In the genomic region with DNA sequence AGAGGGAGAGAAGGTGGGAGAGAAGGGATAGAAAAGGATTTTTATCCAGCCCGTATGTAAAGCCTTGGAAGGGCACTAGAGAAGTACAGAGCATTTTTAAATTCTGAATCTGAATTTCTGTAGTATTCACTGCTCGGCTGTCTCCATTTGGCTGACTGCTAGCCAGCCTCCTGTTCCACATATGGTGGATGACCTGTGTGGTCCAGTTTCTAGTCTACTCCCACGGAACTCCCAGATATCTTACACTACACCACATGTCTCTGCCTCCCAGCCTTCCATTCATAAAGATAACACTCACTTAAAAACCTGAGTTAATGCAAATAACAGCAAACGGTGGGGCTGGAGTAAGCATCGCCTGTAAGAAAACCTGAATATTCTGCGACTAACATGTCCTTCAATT, we compare ENCODE assay signal across 8 mouse cellular contexts.
"Had no signal": no experiment of that assay in that cellular context is flagged by ENCODE, and none has a peak within 500 bp of the region (broad histone marks: within the 10 kb centered on the region; RNA-seq: fewer than 3 reads in every experiment).

No protein-coding gene starts in this region.

- ATAC-seq: midbrain, embryonic 15.5 days had no signal

- DNase-seq: kidney, postnatal 25 days; lung, adult 2 months; lung, postnatal 10 days; retina, postnatal 1 day; right cerebral cortex, postnatal 4 days; thymus, adult 2 months; thymus, postnatal 25 days had no signal
